Mouse (Mus musculus) gastrocnemius, adult 8-10 months (tissue): Measurements from ENCODE around the gene Cacnb3. TPM values are rescaled to one million over a fixed set of nuclear protein-coding genes. Genes with fewer than 3 reads are reported as not detected.

Experiments used
- DNase-seq, 2 experiments: peaks; one replicate each; pipeline ENCODE4 v3.0.0; 2022; ENCODE audit warnings: low spot score in 2 of 2
- total RNA-seq, 4 experiments: library from RNA; stranded (reverse); gene quantifications; 2 replicates each; pipeline ENCODE4 v1.2.4; 2022

The Cacnb3 gene
- total RNA-seq, 4 experiments from 2014 or later: 0.78 to 1.1 (median 1.0) TPM

GRCm38 (mm10) chr15:98635291-98635841 lies 4.7 kb downstream of the Cacnb3 start:
- DNase-seq: no peak

- DNase-seq: no peak
Observed at GRCm38 (mm10) chr15:98636517-98636916, 5.9 kb downstream of the Cacnb3 start.

- no peak for DNase-seq
Observed at GRCm38 (mm10) chr15:98637155-98637554, 6.5 kb downstream of the Cacnb3 start.

- DNase-seq: no peak
Observed at GRCm38 (mm10) chr15:98640157-98640556, 9.5 kb downstream of the Cacnb3 start.

GRCm38 (mm10) chr15:98644406-98644805 lies 13.8 kb downstream of the Cacnb3 start:
- no peak for DNase-seq

GRCm38 (mm10) chr15:98645057-98646026 lies 14.7 kb downstream of the Cacnb3 start:
- no peak for DNase-seq

- no peak for DNase-seq
Observed at GRCm38 (mm10) chr15:98646737-98647136, 16.1 kb downstream of the Cacnb3 start.

GRCm38 (mm10) chr15:98647308-98647707 lies 16.7 kb downstream of the Cacnb3 start:
- DNase-seq: no peak

GRCm38 (mm10) chr15:98648071-98648470 lies 17.4 kb downstream of the Cacnb3 start:
- DNase-seq: no peak

GRCm38 (mm10) chr15:98651431-98651830 lies 20.8 kb downstream of the Cacnb3 start:
- DNase-seq: no peak

GRCm38 (mm10) chr15:98652174-98652573 lies 21.5 kb downstream of the Cacnb3 start:
- DNase-seq: no peak

GRCm38 (mm10) chr15:98656982-98657751 lies 26.5 kb downstream of the Cacnb3 start:
- no peak for DNase-seq

GRCm38 (mm10) chr15:98662198-98662566 lies 31.5 kb downstream of the Cacnb3 start:
- DNase-seq: no peak

GRCm38 (mm10) chr15:98662567-98663545 lies 32.2 kb downstream of the Cacnb3 start, which contains the start of gene Ddx23:
Gene Ddx23, minus strand, starts transcription at chr15:98662894.
- peak; percentile 88 to 90 for DNase-seq

- DNase-seq: no peak
Observed at GRCm38 (mm10) chr15:98664042-98664907, 33.6 kb downstream of the Cacnb3 start.

- DNase-seq: no peak
Observed at GRCm38 (mm10) chr15:98672592-98672991, 42.0 kb downstream of the Cacnb3 start.

GRCm38 (mm10) chr15:98673732-98674131 lies 43.1 kb downstream of the Cacnb3 start:
- no peak for DNase-seq

- DNase-seq: no peak
Observed at GRCm38 (mm10) chr15:98674284-98674993, 43.8 kb downstream of the Cacnb3 start.

- no peak for DNase-seq
Observed at GRCm38 (mm10) chr15:98674994-98675545, 44.4 kb downstream of the Cacnb3 start.
